Mouse (Mus musculus) liver, embryonic 14.5 days (tissue): ENCODE data around the gene Ifi203. TPM values are rescaled to one million over a fixed set of nuclear protein-coding genes. Genes with fewer than 3 reads are reported as not detected.
"Not testable (repeated sequence)": the region's sequence is repeated elsewhere in the genome, so short reads cannot be mapped to it uniquely, and the experiment has no call there.

Source experiments
- ATAC-seq: fragments of 200-750 bp; cut with Nextera tagmentation; 2 replicates; pipeline ENCODE4 v1.8.0; 2017; ENCODE audit warnings: moderate number of reproducible peaks, mild to moderate bottlenecking, moderate library complexity; ENCODE audit not compliant: insufficient read depth
- DNase-seq, 3 experiments: peaks; one replicate each; pipeline ENCODE4 v3.0.0-alpha.2; 2012 to 2013; ENCODE audit warnings: low read depth in 3 of 3, low spot score in 3 of 3
- H3K27ac ChIP-seq: fragments of 300-500 bp; sonication (generic); 2 replicates; pipeline ENCODE4 v1.5.1; 2014; ENCODE audit warnings: moderate library complexity, mild to moderate bottlenecking, control low read depth, inconsistent platforms
- H3K27me3 ChIP-seq: fragments of 300-500 bp; sonication (generic); 2 replicates; pipeline ENCODE4 v1.6.1; 2014; ENCODE audit warnings: mild to moderate bottlenecking, low read length, moderate library complexity; ENCODE audit not compliant: control insufficient read depth, insufficient read depth
- H3K36me3 ChIP-seq: fragments of 300-500 bp; sonication (generic); replicated peaks from 2 replicates; pipeline ENCODE4 v1.6.1; 2014; ENCODE audit warnings: low read depth; ENCODE audit not compliant: control insufficient read depth, insufficient read depth
- H3K4me1 ChIP-seq, 2 experiments: fragments of 200-500 bp in 1 of 2; fragments of 300-500 bp in 1 of 2; sonication (generic) in 1 of 2; replicated peaks; 2 replicates each; pipeline ENCODE4 v1.6.1; 2012 to 2014; ENCODE audit warnings: antibody characterized with exemption in 1 of 2, inconsistent platforms in 1 of 2, low read length in 1 of 2; ENCODE audit not compliant: control insufficient read depth in 2 of 2, insufficient read depth in 2 of 2
- H3K4me2 ChIP-seq: fragments of 300-500 bp; sonication (generic); 2 replicates; pipeline ENCODE4 v1.6.1; 2014; ENCODE audit warnings: low read depth, mild to moderate bottlenecking, control low read depth, moderate library complexity
- H3K4me3 ChIP-seq, 2 experiments: fragments of 200-500 bp in 1 of 2; fragments of 300-500 bp in 1 of 2; sonication (generic) in 1 of 2; 2 replicates each; pipeline ENCODE4 v1.5.1; 2012 to 2014; ENCODE audit warnings: low read depth in 2 of 2, low read length in 2 of 2, mild to moderate bottlenecking in 2 of 2, control low read depth in 1 of 2, inconsistent platforms in 1 of 2, moderate library complexity in 1 of 2; ENCODE audit not compliant: insufficient read depth in 1 of 2
- H3K9ac ChIP-seq: fragments of 300-500 bp; sonication (generic); replicated peaks from 2 replicates; pipeline ENCODE4 v1.6.1; 2014; ENCODE audit warnings: mild to moderate bottlenecking, control low read depth, moderate library complexity
- H3K9me3 ChIP-seq: fragments of 300-500 bp; sonication (generic); 2 replicates; pipeline ENCODE4 v1.6.1; 2016; ENCODE audit warnings: low read length, mixed read lengths; ENCODE audit not compliant: control insufficient read depth
- CTCF ChIP-seq: IDR thresholded peaks from 2 replicates; pipeline ENCODE4 v1.5.1; 2016; ENCODE audit warnings: antibody characterized with exemption, low read depth, control low read depth
- EP300 ChIP-seq: IDR thresholded peaks from 2 replicates; pipeline ENCODE4 v1.6.1; 2016; ENCODE audit warnings: antibody characterized with exemption, low read depth
- WGBS: fragments of 180-500 bp; shearing (Covaris S2); extraction: QIAGEN DNeasy Blood & Tissue Kit; methylation state at CpG from one replicate; pipeline ENCODE4 v1.1.7; 2014; ENCODE audit not compliant: insufficient replicate concordance; 5-methylcytosine and 5-hydroxymethylcytosine counted together
- polyA plus RNA-seq, 2 experiments: library from polyadenylated mRNA; depleted of rRNA in 1 of 2; stranded (reverse) in 1 of 2; unstranded in 1 of 2; fragments of >200 nt; fragmentation: Nextera tagmentation in 1 of 2; extraction: Ambion mirVana in 1 of 2; gene quantifications; 2 replicates each; pipeline versions ENCODE4 v1.2.1 to v1.2.3; 2012 to 2014

Gene Ifi203
- polyA plus RNA-seq (2012; rRNA removed) = 1.1 and 1.4 TPM in 2 replicates
- 2.1 and 2.9 TPM in 2 replicates for polyA plus RNA-seq (2014; fragmentation: Nextera tagmentation; extraction: Ambion mirVana)

- H3K4me3 ChIP-seq, H3K27me3 ChIP-seq, H3K4me1 ChIP-seq, H3K27ac ChIP-seq, H3K4me2 ChIP-seq, H3K9ac ChIP-seq, H3K9me3 ChIP-seq, ATAC-seq, DNase-seq, H3K36me3 ChIP-seq: not testable (repeated sequence)
- 30% methylated on average over 3 of the region's 3 CpGs for WGBS
These were observed at the start of gene Ifi203, which contains the start of gene Mndal for GRCm38 (mm10) chr1:173941924-173942779. Ifi203 (minus strand) TSS chr1:173942672. Mndal (minus strand) TSS chr1:173942491.

DNA sequence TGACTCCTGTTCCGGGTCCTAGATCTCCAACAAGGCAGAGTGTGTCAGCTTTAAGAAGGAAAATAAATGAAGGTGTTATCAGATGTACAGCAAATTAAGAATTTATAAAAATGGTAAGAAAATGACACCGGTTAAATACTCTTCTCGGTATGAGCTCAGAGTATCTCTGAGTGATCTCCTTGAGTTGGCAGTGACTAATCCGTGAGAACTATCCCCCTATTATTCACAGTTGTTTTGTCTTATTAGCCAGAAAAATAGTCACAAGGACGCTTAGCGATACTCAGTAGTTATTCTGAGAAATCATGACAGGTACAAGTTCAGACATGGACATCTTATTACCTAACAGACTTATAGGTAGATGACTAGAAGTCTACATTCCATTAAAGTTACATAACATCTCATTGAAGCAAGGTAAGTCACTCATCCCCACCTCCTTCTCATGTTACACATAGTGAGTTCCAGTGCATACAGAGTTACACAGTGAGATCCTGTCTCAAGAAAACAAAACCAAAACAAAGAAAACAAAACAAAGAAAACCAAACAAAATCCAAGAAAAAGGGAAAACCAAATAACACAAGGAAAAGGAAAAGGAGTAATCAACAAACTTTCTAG, 40.3 kb upstream of the Ifi203 start, which contains the start of gene Ifi202b:
TSS of gene Ifi202b (minus strand) at position 51 of the 612 bp plus-strand sequence.
- WGBS = 65% methylated on average over 6 of the region's 6 CpGs
- ATAC-seq = not testable (repeated sequence)

DNA sequence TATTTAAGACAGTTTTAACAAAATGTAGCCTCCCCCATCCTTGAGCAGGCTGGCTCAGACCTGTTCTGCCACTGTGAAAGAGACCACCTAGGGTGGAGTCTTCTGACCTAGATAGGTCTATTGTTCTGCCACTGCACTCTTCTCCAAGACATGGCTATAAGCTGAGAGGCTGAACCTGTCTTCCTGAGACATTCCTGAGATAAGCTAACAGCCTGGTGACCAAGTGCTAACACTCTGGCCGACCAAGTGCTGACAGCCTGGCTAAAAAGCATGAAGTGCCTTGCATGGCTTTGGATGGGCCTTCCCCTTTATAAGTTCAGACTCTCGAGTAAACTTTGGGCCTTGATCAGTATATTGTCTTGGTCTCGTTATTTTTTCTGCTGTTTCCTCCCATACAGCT, 38.6 kb upstream of the Ifi203 start:
- not testable (repeated sequence) for H3K4me3 ChIP-seq, ATAC-seq, H3K9me3 ChIP-seq, H3K4me2 ChIP-seq, H3K36me3 ChIP-seq, H3K27ac ChIP-seq, H3K4me1 ChIP-seq, H3K9ac ChIP-seq, DNase-seq, H3K27me3 ChIP-seq
- 40% methylated on average over 3 of the region's 3 CpGs for WGBS

More for the DNA sequence above, 40.3 kb upstream of the Ifi203 start, which contains the start of gene Ifi202b:
- not testable (repeated sequence) for H3K27ac ChIP-seq, H3K27me3 ChIP-seq, H3K9me3 ChIP-seq, H3K4me2 ChIP-seq, H3K9ac ChIP-seq, H3K4me1 ChIP-seq, DNase-seq, H3K36me3 ChIP-seq, H3K4me3 ChIP-seq

GRCm38 (mm10) chr1:173977622-173978021, 35.1 kb upstream of the Ifi203 start:
- no peaks in the 10 kb centered on the region for H3K36me3 ChIP-seq
- no peak overlapping the region for H3K4me2 ChIP-seq
- no peaks in the 10 kb centered on the region for H3K9me3 ChIP-seq
- DNase-seq = no peak
- H3K27me3 ChIP-seq = no peaks in the 10 kb centered on the region
- no peak overlapping the region for H3K27ac ChIP-seq
- no peak overlapping the region for H3K9ac ChIP-seq
- no peak overlapping the region for H3K4me3 ChIP-seq
- TF ChIP-seq EP300 (no peak), CTCF (no peak)
- no peak for ATAC-seq
- H3K4me1 ChIP-seq = no peaks in the 10 kb centered on the region

- H3K4me3 ChIP-seq = no peak overlapping the region
- no peak for TF ChIP-seq EP300
- no peak for TF ChIP-seq CTCF
- no peak for ATAC-seq
These were observed 30.6 kb upstream of the Ifi203 start for GRCm38 (mm10) chr1:173973111-173973510.

GRCm38 (mm10) chr1:173961491-173961890, 19.0 kb upstream of the Ifi203 start:
- not testable (repeated sequence) for H3K4me1 ChIP-seq, H3K9ac ChIP-seq, H3K9me3 ChIP-seq, ATAC-seq, H3K4me2 ChIP-seq, H3K27me3 ChIP-seq, H3K27ac ChIP-seq, H3K36me3 ChIP-seq, H3K4me3 ChIP-seq, DNase-seq
- 68% methylated on average over 1 of the region's 1 CpGs for WGBS

More at GRCm38 (mm10) chr1:173973111-173973510, 30.6 kb upstream of the Ifi203 start:
- Histone ChIP-seq H3K36me3 (no peaks in the 10 kb centered on the region), H3K4me2 (no peak overlapping the region), H3K9me3 (no peaks in the 10 kb centered on the region), H3K27me3 (no peaks in the 10 kb centered on the region), H3K9ac (no peak overlapping the region), H3K27ac (no peak overlapping the region), H3K4me1 (no peaks in the 10 kb centered on the region)
- no peak for DNase-seq

DNA sequence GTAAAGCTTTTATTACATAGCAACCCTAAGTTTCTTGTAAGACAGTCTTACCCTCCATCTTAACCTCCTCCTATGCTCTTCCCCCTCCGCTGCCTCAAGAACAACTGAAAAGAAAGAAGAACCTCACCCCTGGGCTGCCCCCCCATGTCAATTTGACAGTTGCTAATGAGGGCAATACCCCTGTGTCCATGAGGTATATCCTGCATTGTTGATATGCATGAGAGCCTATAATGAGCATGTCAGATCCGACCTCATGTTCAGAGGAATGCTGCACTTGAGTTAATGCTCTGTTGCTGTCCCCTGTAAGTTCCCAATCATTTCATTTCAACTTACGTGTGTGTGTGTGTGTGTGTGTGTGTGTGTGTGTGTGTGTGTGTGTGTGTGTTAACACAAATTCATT, 17.5 kb upstream of the Ifi203 start:
- not testable (repeated sequence) for H3K9ac ChIP-seq, H3K9me3 ChIP-seq, H3K4me1 ChIP-seq, H3K4me2 ChIP-seq, H3K36me3 ChIP-seq, H3K4me3 ChIP-seq, ATAC-seq, H3K27ac ChIP-seq, H3K27me3 ChIP-seq, DNase-seq
- WGBS = 66% methylated on average over 3 of the region's 3 CpGs
